Mouse (Mus musculus): ENCODE results near the gene Adgrf5.

The Adgrf5 gene

DNA sequence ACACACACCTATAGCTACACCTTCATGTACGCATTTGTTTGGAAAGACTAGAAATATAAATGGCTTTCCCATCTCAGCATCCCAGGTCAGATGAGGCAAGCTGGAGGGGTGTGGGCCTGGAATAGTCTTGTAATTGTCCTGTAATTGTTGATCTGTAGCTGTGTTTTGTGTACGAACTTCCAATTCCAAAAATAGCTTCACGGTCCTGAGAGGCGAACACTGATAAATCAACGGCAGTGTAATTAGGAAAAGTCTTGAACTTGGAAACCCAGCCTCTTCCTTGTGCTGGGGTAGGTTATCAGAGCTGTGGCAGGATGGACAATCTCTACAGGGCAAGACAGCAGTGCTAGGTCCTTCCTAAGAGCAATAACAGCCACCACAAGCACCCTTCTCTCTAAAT lies 18.5 kb downstream of the Adgrf5 start:
- no peak for DNase-seq (ENCODE audit: low spot score)

DNA sequence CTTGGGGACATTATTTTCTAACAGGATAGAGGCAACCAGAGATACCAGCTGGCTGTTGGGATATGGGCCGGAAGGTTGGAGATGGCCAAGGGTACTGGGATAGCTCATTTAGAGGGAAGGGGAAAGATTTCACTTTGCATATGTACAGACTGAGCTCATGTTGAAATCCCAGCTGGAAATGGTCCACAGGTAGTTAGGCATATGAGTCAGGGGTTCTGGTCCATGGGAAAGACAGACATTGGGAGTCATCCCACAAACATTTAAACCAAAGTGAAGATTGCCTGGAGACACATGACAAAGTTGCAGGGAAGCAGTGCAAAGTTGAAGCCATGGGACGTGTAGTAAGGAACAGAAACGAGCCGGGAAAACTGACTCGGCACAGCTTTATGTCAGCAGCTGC lies 26.1 kb downstream of the Adgrf5 start:
- no peak for DNase-seq (ENCODE audit: low spot score)

DNA sequence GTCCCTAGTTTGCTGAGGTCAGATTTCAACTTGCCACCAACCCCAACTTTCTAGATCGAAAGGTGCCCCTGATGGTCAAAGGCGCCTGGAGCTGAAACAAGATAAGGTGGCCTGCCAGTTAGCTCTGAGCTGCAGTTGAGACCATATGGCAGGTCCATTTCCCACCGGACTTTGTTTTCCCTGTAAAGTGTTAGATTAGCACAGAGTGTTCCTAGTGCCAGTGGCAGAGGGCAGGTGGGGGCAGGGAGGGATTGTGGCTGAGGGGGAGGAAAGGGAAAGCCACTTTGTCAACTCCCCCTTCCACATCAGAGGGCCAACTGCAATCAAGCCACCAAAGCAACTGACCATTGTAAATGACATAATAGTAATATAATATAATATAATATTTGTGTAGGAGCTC lies 26.9 kb downstream of the Adgrf5 start:
- DNase-seq (ENCODE audit: low spot score) = no peak

GRCm38 (mm10) chr17:43389256-43389655 lies 29.0 kb downstream of the Adgrf5 start:
- no peak for DNase-seq (ENCODE audit: low spot score)

GRCm38 (mm10) chr17:43392191-43392590 lies 31.9 kb downstream of the Adgrf5 start:
- DNase-seq (ENCODE audit: low spot score) = no peak

GRCm38 (mm10) chr17:43393669-43394068 lies 33.4 kb downstream of the Adgrf5 start:
- DNase-seq (ENCODE audit: low spot score) = no peak

DNA sequence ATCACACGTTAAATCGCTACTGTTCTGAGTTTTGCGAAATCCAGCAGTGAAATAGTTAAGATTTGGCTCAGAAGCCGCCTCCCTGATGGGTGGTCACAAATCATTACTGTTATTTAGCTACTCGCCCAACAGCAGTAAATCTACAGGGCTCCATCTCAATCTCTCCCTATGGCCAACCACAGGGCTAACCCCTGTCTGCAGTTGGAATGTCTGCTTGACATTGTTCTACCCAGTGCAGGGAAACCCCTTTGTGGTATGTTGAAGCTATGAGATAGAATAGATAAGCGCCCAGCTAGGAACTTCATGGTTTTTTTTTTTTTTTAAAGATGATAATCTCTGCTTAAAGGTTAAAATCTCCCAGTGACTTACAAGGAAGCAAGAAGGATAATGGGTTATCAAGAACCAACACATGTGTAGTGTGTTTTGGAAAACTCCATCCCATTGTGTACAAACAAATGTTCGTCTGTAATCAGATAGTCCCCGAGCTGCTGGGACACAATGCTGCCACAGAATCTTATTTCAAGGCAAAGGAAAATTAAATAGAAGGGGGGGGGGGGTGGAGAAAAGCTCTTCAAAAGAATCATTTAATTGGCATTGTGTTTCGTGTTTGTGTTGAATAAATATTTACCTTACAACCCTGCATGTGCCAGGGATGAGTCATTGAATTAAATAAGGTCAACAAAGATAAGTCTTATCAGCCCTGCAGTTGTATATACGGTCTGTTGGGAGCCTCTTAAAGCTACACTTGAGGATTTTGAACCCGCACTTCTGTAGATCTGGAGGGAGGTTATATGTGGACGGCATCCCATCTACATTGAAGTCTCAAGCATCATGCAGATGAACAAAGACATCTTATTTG lies 35.4 kb downstream of the Adgrf5 start:
- no peak for DNase-seq (ENCODE audit: low spot score)

DNA sequence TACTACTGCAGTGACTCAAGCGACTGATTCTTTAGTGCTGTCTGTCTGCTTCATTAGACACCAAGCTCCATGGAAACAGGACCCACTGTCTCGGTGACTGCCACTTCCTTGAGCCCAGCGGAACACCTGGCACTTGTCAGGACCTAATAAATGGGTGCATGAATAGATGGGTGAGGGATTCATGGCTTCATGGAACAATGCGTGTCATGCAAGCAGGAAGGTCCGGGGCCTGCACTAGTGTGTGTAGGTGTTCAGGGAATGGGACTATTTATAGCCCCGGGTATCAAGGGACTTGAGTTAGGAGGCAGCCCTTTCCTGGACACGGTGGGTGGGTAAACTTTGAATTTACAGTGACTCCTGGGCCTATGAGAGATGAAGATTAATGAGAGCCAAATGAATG lies 38.4 kb downstream of the Adgrf5 start:
- DNase-seq (ENCODE audit: low spot score) = no peak

DNA sequence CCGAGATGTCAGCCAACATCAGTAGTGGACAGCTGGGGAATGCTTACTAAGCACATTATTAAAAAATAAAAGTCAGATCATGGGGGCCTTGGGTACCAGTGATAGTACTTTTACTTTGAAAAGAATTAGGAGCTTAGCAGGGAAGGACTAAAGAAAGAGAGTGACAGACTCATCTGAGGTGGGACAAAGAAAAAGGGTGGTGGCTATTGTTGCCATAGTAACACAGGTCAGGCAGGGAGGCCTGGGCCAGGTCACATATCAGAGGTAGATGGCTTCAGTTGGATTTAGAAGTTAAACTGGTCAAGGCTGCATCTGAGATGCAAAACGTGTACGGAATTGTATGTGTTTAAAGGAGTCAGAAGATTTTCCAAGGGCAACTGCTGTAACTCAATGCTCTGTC lies 38.9 kb downstream of the Adgrf5 start:
- DNase-seq (ENCODE audit: low spot score) = no peak

- DNase-seq (ENCODE audit: low spot score) = no peak
These were observed 40.2 kb downstream of the Adgrf5 start for GRCm38 (mm10) chr17:43400483-43400882.

DNA sequence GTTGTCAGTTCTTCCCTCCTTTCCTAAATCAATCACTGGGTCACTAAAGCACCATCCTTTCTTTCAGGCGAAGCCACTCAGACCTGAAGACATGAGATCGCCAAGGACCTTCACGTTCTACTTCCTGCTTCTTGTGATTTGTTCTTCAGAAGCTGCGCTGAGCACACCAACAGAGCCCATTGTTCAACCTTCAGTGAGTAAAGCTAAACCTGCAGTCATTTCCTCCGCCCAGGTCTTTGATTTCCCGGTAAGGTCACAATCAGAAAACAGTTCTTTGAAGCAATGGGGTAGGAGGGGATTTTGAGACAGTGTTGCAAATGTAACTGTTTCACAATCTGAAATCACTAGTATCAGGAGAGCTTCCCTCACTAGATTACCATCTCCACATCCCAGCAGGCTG lies 43.6 kb downstream of the Adgrf5 start:
- no peak for DNase-seq (ENCODE audit: low spot score)

GRCm38 (mm10) chr17:43404408-43404807 lies 44.2 kb downstream of the Adgrf5 start:
- no peak for DNase-seq (ENCODE audit: low spot score)

- no peak for DNase-seq (ENCODE audit: low spot score)
These were observed 46.1 kb downstream of the Adgrf5 start for GRCm38 (mm10) chr17:43406321-43406720.

DNA sequence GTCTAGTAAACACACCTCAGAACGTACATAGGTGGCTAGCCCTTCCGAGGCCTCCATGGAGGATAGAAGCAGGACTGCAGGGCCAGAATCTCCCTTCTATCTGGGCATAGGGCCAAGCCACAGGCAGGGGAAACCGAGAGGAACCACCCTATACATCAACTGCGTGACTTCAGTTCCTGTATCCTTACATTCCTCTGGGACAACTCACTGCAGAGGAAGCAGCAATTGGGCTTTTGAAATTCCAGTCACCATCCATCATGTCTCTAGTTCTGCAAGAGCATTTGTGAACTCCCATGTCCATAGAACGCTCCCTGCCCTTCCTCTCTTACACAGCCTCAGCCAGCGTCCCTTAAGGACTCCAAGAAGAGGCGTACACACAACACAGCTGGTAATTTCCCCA lies 47.3 kb downstream of the Adgrf5 start:
- no peak for DNase-seq (ENCODE audit: low spot score)

- no peak for DNase-seq (ENCODE audit: low spot score)
These were observed 52.9 kb downstream of the Adgrf5 start for GRCm38 (mm10) chr17:43413182-43413581.

- no peak for DNase-seq (ENCODE audit: low spot score)
These were observed 59.0 kb downstream of the Adgrf5 start for GRCm38 (mm10) chr17:43419204-43419603.

GRCm38 (mm10) chr17:43420381-43420780 lies 60.1 kb downstream of the Adgrf5 start:
- no peak for DNase-seq (ENCODE audit: low spot score)

- DNase-seq (ENCODE audit: low spot score) = no peak
These were observed 63.7 kb downstream of the Adgrf5 start for GRCm38 (mm10) chr17:43423953-43424352.

DNA sequence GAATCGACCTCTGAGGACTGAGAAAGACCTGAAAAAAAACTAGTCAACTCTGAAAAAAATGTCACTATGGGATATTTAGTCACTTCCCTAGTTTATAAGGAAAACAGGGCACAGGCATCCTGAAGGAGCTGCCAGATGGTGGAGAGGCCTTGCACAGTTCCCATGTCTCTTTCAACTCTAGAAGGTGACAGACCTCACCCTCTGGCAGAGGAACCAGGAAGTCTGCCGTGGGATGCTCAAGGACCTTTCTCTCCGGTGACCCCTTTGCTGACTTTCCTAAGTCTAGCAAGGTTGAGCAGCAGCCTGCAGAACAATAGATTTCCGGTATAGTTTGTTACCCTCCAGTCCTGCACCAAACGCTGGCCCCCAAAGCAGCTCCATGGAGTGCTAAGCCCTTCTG lies 71.4 kb downstream of the Adgrf5 start:
- DNase-seq (ENCODE audit: low spot score) = no peak

DNA sequence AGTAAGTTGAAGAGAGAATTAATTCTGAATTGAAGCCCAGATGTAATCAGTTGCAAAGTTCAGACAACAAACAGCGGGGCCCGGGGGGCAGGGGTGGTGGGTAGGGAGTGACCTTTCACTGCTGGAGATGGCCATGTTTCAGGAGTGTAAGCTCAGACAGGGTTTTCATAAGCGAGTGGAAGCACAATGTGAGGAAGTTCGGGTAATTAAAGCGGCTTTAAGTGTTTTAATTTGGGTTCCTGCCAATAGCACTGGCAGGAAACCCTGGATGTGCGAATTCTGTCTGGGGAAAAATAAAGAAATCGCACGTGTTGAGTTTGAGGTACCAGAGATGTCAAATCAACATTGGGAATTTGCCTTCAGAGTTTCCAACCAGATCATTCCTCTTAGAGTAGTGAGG lies 74.2 kb downstream of the Adgrf5 start:
- DNase-seq (ENCODE audit: low spot score) = no peak

- no peak for DNase-seq (ENCODE audit: low spot score)
These were observed 91.0 kb downstream of the Adgrf5 start for GRCm38 (mm10) chr17:43451216-43451615.

- DNase-seq (ENCODE audit: low spot score) = peak; percentile 38
These were observed 98.3 kb downstream of the Adgrf5 start for GRCm38 (mm10) chr17:43458598-43458997.

DNA sequence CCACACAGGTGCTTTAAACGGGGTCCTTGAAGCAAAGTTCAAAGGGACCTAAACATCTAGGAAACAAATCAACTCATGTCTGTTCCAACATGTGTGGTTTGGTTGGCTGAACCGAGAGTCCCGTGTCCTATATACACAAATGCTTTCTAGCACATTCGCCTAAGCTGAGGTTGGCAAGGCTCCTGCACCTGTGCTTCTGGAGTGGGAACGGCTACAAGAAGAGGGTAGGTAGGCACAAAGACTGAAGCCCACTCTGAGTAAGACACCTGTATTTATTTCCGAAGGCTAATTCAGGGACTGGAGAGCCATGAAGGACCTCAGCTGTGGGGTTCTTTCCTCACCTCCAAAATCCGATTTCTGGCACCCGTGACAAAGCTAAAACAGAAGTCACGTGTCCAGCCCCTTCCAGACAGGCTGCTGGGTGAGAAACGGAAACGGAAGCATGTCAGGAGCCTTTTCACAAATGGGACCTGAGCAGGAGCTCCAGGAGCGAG lies 99.5 kb downstream of the Adgrf5 start:
- no peak for DNase-seq (ENCODE audit: low spot score)
